1 mouse cellular context compared by ENCODE assay signal in genomic region chr4:132532496-132532895, GRCm38 (mm10).
TF ChIP-seq lines count a peak whose summit lies in the region.

No protein-coding gene starts in this region.

TF ChIP-seq in CH12.LX, 34 proteins besides CTCF, POLR2A, EP300 and RAD21 (continued from another document):
- TF ChIP-seq ZMIZ1 (IDR thresholded peaks at IDR 0.05; ENCODE audit: low read depth, low read length), result no peak
- TF ChIP-seq HCFC1 (IDR thresholded peaks at IDR 0.05; ENCODE audit: low read depth, low read length), result no peak
- TF ChIP-seq USF1 (IDR thresholded peaks at IDR 0.05; ENCODE audit: low read depth, low read length), result no peak
- TF ChIP-seq ZNF384 (IDR thresholded peaks at IDR 0.05; ENCODE audit: low read depth, low read length), result 0 out of 2 replicates have a peak, but pooled peaks have one; percentile 25
- TF ChIP-seq PAX5 (IDR thresholded peaks at IDR 0.05; ENCODE audit: low read length), result no peak
- no peak for TF ChIP-seq NELFE (IDR thresholded peaks at IDR 0.05; ENCODE audit: low read depth, low read length)
- no peak for TF ChIP-seq GABPA (IDR thresholded peaks at IDR 0.05; ENCODE audit: insufficient replicate concordance, low read depth, low read length)
- no peak for TF ChIP-seq MAFK (IDR thresholded peaks at IDR 0.05; ENCODE audit: insufficient replicate concordance, low read length)
- TF ChIP-seq MEF2A (IDR thresholded peaks at IDR 0.05; ENCODE audit: borderline replicate concordance, low read depth, low read length), result no peak
- TF ChIP-seq CHD1 (IDR thresholded peaks at IDR 0.05; ENCODE audit: low read depth, low read length), result no peak; the same call in 1 of the 2 replicates
- no peak for TF ChIP-seq TCF12 (IDR thresholded peaks at IDR 0.05; ENCODE audit: low read depth, low read length)
